In genomic region chr5:147928668-147929497, GRCm38 (mm10) we compare ENCODE assay signal across 13 mouse cellular contexts. TPM values are rescaled to one million over a fixed set of nuclear protein-coding genes. Genes with fewer than 3 reads are reported as not detected.
DNase-seq lines count a peak whose midpoint lies in the region; ATAC-seq and TF ChIP-seq lines count a peak whose summit lies in the region.
"Had no signal": no experiment of that assay in that cellular context is flagged by ENCODE, and none has a peak within 500 bp of the region (broad histone marks: within the 10 kb centered on the region; RNA-seq: fewer than 3 reads in every experiment).

No protein-coding gene starts in this region.

- TF ChIP-seq EP300 in ES-Bruce4 (IDR thresholded peaks at IDR 0.05; ENCODE audit: insufficient read depth, low read depth, low read length), result no peak

- peak; percentile 45 for TF ChIP-seq CTCF in kidney, postnatal 0 days (IDR thresholded peaks at IDR 0.05; ENCODE audit: low read depth)
- TF ChIP-seq CTCF in ES-Bruce4 (IDR thresholded peaks at IDR 0.05; ENCODE audit: low read depth, low read length), result peak; percentile 21

- no peak overlapping the region for H3K4me3 ChIP-seq in kidney, postnatal 0 days (replicated peaks; ENCODE audit: low read depth, low read length)
- H3K4me3 ChIP-seq in ES-Bruce4 (ENCODE audit: low read depth, low read length), result no peak overlapping the region
- H3K4me3 ChIP-seq: forebrain, embryonic 12.5 days; myocyte had no signal

- no peak overlapping the region for H3K9ac ChIP-seq in kidney, postnatal 0 days (ENCODE audit: low read depth, low read length)
- H3K9ac ChIP-seq in ES-Bruce4 (ENCODE audit: low read depth, poor library complexity, severe bottlenecking), result peak overlapping the region; percentile 52
- H3K9ac ChIP-seq: forebrain, embryonic 12.5 days had no signal

- H3K27me3 ChIP-seq in kidney, postnatal 0 days (ENCODE audit: insufficient read depth, low read length), result no peaks in the 10 kb centered on the region
- H3K27me3 ChIP-seq in ES-Bruce4 (ENCODE audit: control insufficient read depth, insufficient read depth, low read length, poor library complexity, severe bottlenecking), result no peaks in the 10 kb centered on the region
- H3K27me3 ChIP-seq: forebrain, embryonic 12.5 days had no signal

- 80% methylated on average over 7 of the region's 7 CpGs for WGBS in kidney, postnatal 0 days

- no peaks in the 10 kb centered on the region for H3K9me3 ChIP-seq in kidney, postnatal 0 days (replicated peaks; ENCODE audit: low read length)
- H3K9me3 ChIP-seq in ES-Bruce4 (replicated peaks; ENCODE audit: control insufficient read depth, insufficient read depth, low read length, poor library complexity, severe bottlenecking), result no peaks in the 10 kb centered on the region
- H3K9me3 ChIP-seq: forebrain, embryonic 12.5 days had no signal

- no peak overlapping the region for H3K27ac ChIP-seq in kidney, postnatal 0 days
- no peak overlapping the region for H3K27ac ChIP-seq in ES-Bruce4 (ENCODE audit: insufficient read depth, low read length)
- H3K27ac ChIP-seq: forebrain, embryonic 12.5 days had no signal

- DNase-seq in kidney, postnatal 0 days (ENCODE audit: low spot score), result no peak
- DNase-seq in kidney, adult 8-10 months, result no peak
- peak; percentile 32 for DNase-seq in 416B (ENCODE audit: low read depth)
- peak; percentile 23 for DNase-seq in induced T-regulatory cell, adult 2 months (ENCODE audit: low read depth)
- no peak for DNase-seq in adrenal gland, postnatal 36 days
- DNase-seq in layer of hippocampus, adult 9-10 months (ENCODE audit: low spot score), result no peak
- DNase-seq: gastrocnemius, postnatal 14 days; lung, adult 18-20 months; right cerebral cortex, postnatal 14 days had no signal

- H3K4me2 ChIP-seq in kidney, postnatal 0 days (ENCODE audit: low read length), result no peak overlapping the region
- H3K4me2 ChIP-seq: forebrain, embryonic 12.5 days had no signal

- no peaks in the 10 kb centered on the region for H3K4me1 ChIP-seq in kidney, postnatal 0 days (replicated peaks; ENCODE audit: insufficient read depth, low read length)
- H3K4me1 ChIP-seq in ES-Bruce4 (ENCODE audit: control insufficient read depth, insufficient read depth, low read length), result no peaks in the 10 kb centered on the region
- H3K4me1 ChIP-seq: forebrain, embryonic 12.5 days had no signal

- no peaks in the 10 kb centered on the region for H3K36me3 ChIP-seq in kidney, postnatal 0 days (ENCODE audit: insufficient read depth, low read length)
- H3K36me3 ChIP-seq in ES-Bruce4 (ENCODE audit: control insufficient read depth, insufficient read depth, low read length, poor library complexity, severe bottlenecking), result no peaks in the 10 kb centered on the region
- H3K36me3 ChIP-seq: forebrain, embryonic 12.5 days had no signal

- no peak for ATAC-seq in kidney, postnatal 0 days (replicated peaks; ENCODE audit: low FRiP score, low read depth)
- ATAC-seq in granulocyte monocyte progenitor cell, adult 5-6 weeks (replicated peaks; ENCODE audit: poor library complexity, severe bottlenecking), result no peak; the same call in 1 of the 2 replicates

- no peak for TF ChIP-seq POLR2A in ES-Bruce4 (IDR thresholded peaks at IDR 0.05; ENCODE audit: insufficient read depth, low read length)

RNA-seq across cellular contexts. Expression of gene Mtus2, which starts 28.2 kb away (rescaled TPM):
- polyA plus RNA-seq in kidney, postnatal 0 days (2015; fragmentation: Nextera tagmentation; extraction: Ambion mirVana), result 3.2 and 4.1 TPM in 2 replicates
- 2.4 and 4.7 TPM in 2 replicates for polyA plus RNA-seq in ES-Bruce4 (2011; ENCODE audit: insufficient read depth, insufficient read length, low read depth, missing spikeins)
- total RNA-seq in adrenal gland, postnatal 36 days (2021), result 1 to 10 TPM; 1.1 to 4.2 TPM
- 1.2 and 2.2 TPM in 2 replicates for total RNA-seq in granulocyte monocyte progenitor cell, adult 5-6 weeks (2014; fragmentation: Nextera tagmentation)
- total RNA-seq in granulocyte monocyte progenitor cell, adult 5-6 weeks (2017), result 0.82 and 1.1 TPM in 2 replicates

RNA-seq across cellular contexts. Expression of gene Slc46a3, which starts 34.3 kb away (rescaled TPM):
- polyA plus RNA-seq in kidney, postnatal 0 days (2015; fragmentation: Nextera tagmentation; extraction: Ambion mirVana), result 2.9 and 3.0 TPM in 2 replicates
- polyA plus RNA-seq in ES-Bruce4 (2011; ENCODE audit: insufficient read depth, insufficient read length, low read depth, missing spikeins), result 2.5 and 3.9 TPM in 2 replicates
- 10 to 100 TPM; 13.9 to 18.6 TPM for total RNA-seq in adrenal gland, postnatal 36 days (2021)
- 0.38 and 2.4 TPM in 2 replicates for total RNA-seq in granulocyte monocyte progenitor cell, adult 5-6 weeks (2014; fragmentation: Nextera tagmentation)
- 0.82 and 1.2 TPM in 2 replicates for total RNA-seq in granulocyte monocyte progenitor cell, adult 5-6 weeks (2017)

Comparison
In these comparisons a context has a peak if more than half of its experiments do, and no peak if none do; other contexts are left out.
1. DNase-seq: peak in 416B (single experiment) and induced T-regulatory cell, adult 2 months (single experiment); none in kidney, postnatal 0 days (single experiment), kidney, adult 8-10 months (0 of 2), adrenal gland, postnatal 36 days (0 of 2) and layer of hippocampus, adult 9-10 months (single experiment).
2. RNA of gene Slc46a3, which starts 34.3 kb away (total RNA-seq): 13.9 to 18.6 TPM in adrenal gland, postnatal 36 days; 0.38 to 2.4 TPM in granulocyte monocyte progenitor cell, adult 5-6 weeks; every median in the first group is over 4 times any median in the second.